Mouse (Mus musculus) gonadal fat pad, adult 2 months (tissue): Measurements from ENCODE around the gene Ube2d2b. TPM values are rescaled to one million over a fixed set of nuclear protein-coding genes. Genes with fewer than 3 reads are reported as not detected.

ENCODE experiments used
- DNase-seq: peaks from one replicate; pipeline ENCODE4 v3.0.0-alpha.2; 2012; ENCODE audit warnings: low read depth
- polyA plus RNA-seq: library from polyadenylated mRNA; depleted of rRNA; stranded (reverse); fragments of >200 nt; gene quantifications from 2 replicates; pipeline ENCODE4 v1.2.3, GENCODE M21; 2012; rRNA removed

Ube2d2b gene
- polyA plus RNA-seq, 1 experiment, result 0.45 TPM

DNA sequence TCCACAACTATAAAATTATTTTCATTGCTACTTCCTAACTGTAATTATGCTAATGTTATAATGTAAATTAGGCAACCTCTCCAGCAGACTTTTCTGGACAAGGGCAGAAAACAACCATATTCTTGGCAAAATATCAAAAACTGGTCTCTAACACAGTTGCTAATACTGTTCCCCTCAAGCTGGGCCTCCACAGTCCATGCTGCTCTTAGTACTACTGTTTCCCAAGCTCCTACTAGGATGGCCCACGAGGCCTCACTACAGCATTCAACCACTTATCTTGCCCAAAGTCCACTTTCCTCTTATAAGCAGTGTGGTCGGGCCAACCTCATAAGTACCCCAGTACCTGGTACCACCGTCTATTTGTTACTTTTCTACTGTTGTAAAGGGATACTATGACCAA, 24.7 kb downstream of the Ube2d2b start:
- no peak for DNase-seq

DNA sequence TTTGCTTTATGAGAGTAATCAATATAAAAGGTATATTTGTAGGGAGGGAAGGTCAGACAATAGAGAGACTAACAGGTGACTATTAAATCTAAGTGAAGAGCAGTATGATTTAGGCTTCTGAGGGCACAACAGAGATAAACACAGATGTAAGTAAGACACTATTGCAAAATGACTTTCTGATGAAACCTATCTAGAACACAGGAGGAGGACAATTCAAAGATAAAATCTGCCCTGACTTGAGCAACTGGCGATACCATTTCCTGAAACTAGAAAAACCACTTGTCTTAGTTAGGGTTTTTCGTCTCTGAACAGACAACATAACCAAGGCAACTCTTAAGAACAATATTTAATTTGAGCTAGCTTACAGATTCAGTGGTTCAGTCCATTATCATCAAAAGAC, 25.6 kb downstream of the Ube2d2b start:
- no peak for DNase-seq

DNA sequence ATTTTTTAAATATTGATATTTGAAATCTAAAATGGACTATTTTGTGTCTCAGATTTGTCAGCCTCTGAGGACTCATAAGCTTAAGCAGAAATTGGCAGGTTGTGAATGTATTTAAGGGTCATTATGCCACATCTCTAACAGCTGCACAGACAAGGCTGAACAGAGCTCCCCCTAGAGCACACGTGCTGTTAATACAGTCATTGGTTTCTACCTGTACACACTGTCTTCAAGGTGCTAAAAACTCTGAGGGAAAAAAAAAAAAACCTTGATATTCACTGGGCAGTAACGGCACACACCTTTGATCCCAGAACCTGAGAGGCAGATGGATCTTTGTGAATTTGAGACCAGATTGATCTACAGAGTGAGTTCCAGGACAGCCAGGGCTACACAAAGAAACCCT, 29.1 kb downstream of the Ube2d2b start:
- DNase-seq, result no peak

DNA sequence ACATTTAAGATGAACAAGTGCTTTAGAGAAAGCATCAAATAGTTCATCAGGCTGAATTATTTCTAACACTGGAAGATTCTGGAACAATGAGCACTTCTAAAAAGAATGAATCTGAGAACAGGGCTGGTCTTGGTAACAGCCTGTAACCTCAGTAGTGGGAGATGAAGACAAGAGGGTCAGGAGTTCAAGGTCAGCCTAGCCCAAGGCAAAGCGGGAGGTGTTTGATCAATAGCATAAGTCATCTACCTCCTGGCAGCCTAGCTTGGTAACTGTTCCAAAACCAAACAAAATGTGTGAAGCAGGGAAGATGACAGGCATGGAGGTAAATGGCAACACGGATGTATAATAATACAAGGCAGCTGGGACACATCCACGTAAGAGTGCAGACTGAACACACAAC, 34.1 kb downstream of the Ube2d2b start:
- DNase-seq, result no peak

DNA sequence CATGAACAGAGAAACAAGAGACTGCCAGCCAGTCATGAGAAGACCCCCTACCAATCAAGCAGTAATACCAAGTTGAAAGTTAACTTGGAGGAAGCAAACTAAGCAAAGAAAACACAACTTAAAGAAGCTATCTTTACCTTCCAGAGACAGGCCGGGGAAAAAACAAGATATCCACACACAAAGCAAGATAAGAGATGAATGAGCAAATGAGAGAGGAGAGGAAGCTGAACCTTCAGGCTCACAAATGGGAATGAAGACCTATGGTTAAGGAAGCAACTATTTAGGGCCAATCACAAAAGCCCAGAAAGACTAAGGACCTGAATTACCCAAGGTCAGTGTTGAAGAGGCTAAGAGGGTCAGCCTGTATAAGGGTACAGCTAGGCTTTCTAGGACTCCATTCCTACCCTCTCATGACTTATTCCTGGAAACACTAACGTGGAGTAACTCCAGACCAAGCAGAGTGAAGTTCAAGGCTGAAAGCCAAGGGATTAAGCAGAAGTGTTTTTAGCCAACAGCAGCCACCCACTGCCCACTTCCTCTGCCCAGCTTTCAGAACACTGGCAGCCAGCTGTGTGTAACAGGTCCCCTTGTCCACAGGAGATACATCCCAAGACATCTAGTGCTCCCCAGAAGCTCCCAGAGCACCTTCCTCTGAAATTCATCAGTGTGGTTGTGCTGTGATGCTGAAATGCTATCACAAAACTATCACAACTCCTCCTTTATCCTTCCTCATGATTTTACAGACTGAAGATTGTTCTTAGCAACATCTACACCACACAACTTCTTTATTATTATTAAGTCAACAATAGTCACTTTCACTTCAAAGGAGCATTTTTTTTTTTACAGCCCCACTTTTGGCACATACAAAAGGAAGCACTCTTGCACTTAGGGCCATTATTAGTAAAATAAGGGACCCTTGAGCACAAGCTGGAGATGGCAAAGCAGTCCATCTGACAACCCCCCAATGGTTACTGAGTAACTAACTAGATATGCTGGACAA, 36.5 kb downstream of the Ube2d2b start:
- DNase-seq, result no peak

DNA sequence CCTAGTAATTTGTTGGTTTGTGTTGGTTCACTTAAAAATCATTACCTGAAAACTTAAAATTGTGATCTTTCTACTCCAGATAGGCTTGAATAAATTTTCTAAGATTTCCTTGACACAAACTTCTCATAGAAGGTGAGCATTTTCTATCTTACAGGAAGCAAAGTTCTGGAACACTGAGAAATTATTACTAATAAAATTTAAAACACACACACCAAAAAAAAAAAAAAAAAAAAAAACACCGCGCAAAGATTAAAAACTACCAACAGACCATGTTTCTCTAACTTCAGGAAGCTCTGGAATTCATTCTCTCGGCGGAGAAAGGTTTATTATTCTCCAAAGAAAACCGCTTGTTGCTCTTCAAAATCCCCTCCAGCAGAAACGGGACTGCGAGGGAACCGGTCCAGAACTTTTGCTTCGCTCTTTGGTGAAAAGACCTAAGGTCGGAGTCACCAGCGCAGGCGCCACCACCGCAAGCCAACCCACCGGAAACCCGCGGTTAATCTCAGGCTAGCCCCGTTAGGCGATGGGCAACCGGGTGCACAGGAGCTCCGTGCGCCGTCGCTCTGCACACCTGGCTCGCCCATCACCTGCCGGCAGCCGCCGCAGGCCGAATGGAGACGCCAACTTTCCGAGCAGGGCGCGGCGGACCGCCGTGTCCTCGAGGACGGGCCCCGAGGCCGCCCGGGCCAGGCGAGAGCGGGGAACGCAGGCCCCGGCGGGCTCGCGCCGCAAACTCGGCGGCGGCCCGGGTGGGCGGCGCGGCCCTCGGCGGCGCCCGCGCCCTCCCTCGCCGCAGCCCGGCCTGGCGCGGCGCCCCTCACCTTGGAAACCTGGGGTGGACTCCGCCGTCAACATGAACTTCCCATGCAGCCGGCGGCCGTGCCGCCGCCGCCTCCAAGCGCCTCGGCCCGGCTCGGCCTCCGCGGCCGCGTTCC, 38.3 kb downstream of the Ube2d2b start:
- no peak for DNase-seq

DNA sequence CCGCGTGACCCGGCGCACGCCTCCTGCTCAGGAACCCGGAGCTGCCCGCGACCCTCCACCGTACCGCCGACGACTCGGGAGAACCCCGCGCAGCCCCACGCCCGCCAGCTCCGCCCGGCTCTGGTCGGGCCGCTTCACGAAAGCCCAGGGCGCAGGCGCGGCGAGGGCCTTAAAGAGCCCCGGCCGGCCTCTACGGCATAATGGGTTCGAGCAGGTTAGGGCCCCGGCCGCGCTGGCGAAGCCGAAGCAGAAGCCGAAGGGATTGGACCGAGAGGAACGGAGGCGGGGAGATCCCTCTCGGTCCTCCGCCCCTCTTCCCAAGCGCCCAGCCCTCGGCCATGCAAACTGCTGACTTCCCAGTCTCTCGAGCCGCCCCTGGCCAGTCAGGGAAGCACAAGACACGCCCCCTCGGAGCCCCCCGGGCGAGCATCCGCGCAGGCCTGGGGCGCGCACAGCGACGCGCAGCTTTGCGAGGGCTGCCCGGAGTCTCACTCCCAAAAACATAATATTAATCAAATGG, 39.1 kb downstream of the Ube2d2b start:
- DNase-seq, result no peak

DNA sequence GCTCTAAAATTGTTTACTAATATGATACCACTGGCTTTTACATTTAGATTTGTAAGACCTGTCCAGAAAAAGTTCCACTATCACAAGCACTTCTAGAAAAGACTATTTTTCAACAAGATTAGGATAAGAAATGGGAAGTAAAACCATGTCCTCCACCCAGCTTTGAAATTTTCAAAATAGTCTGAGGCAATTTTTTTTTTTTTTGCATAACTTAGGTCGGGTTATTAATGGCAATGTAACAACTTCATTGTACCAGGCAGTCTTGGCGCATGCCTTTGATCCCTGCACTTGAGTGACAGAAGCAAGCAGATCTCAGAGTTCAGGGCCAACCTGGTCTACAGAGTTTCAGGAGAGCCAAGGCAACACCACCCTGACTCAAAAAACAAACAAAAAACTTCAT, 39.8 kb downstream of the Ube2d2b start:
- DNase-seq, result no peak

DNA sequence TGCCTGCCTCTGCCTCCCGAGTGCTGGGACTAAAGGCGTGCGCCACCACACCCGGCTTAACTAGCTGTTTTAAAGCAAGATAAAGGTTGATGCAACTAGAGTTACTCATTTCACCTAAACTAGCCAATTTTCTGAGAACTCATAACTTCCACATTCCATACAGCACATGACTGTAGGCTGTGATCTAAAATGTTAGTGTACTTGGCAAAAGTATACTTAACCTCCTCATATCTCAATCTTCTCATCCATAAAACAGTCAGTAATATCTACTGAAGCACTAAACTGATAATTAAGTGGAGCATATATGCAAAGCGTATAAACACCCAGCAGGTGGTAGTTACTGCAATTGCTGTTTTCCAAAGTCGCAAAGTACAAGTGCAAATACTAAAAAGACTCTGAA, 43.4 kb downstream of the Ube2d2b start:
- DNase-seq, result no peak

DNA sequence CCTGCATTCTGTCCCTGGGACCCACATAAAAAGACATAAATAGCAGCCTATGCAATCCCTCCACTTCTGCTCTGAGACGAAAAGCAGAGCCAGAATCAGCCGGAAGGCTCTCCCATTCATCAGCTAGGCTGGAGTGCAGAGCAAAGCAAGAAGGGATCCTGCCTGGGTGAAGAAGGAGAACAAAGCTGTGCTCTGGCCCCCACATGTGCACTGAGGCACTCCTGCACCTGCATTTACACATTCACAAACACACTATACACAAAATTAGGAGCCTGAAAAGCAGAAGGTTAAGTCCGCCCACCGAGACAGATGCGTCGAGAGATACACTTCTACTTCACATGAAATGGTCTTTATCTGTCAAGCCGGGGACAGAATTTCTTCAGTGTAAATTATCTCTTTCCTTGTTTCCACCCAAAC, 44.0 kb downstream of the Ube2d2b start:
- no peak for DNase-seq

DNA sequence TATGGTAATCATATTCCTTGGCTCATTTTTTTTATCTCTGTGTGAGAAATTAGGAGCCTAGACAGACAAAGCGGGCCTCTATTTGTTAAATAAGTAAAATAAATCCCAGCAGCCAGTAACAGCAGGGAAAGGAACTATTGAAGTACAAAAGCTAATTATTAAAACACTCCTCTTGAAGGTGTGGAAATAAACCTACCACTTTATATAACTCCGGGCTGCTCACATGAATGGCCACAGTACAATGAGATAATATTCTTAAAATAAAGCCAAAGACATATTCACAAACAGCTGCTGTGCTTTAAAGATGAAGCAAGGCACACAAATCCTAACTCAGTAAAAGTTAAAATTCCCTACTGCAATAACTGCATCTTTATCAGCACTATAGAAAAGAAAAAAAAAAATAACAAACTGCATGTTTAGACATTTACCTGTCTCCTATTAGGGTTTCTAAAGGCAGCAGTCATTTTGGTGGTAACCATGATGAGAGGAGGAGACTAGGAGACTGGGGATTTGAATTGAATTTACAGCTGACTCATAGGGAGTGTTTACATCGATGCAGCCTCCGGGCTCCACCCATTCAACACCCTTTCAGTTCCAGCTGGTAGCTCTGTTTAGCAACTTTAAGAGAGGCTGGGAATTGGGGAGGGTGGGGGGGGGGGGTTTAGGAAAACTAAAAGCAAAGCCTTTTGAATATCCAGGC, 44.8 kb downstream of the Ube2d2b start, which contains the start of gene Evi5:
Evi5 (minus strand) TSS at position 547 of the 700 bp plus-strand sequence.
- no peak for DNase-seq

DNA sequence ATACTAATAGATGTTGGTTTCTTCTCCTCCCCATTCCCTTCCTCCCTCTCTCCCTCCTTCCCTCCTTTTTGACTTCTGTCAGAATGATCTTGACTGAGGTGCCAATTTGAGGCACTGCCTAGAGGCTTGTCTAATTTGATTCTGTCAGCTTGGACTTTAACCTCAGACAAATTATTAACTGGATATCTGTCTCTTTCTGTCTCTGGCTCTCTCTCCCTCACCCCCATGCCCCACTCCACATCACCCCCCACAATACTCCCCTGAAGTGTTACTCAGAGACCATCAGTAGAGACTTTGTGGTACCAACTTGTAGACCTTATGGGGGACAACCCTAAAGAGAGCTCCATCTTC, 45.3 kb downstream of the Ube2d2b start:
- no peak for DNase-seq

DNA sequence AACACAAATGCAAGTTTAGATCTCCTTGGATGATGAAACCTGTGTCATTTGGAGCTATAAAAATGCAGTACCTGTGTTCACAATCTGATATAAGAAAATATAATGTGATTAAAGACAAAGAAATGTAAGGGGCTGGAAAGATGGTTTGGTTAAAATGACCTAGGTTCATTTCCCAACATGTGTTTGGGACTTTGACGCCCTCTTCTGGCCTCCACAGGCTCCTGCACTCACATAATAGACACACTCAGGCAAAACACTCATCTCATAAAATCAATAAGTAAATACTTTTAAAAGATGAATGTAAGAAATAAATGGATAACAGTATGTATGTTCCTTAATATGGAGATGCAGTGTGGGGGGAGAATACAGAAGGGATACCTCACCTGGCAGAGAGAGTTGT, 47.2 kb downstream of the Ube2d2b start:
- DNase-seq, result no peak

DNA sequence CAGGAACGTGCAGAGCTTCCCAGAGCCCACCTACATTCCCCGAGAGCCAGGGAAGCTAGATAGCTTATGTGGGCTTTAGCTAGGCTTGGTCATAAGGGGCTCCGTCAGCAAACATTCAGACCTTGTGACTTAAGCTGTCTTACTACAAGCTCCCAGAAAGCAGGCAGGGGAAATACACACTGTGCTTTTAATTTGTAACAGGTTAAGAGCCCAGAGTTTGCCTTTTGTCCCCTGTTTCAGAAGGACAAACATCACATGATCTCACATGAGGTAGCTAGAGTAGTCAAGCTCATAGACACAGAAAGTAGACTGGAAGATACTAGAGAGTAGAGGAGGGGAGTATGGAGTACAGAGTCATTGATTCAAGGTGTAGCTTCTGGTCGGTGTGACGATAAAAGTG, 50.8 kb downstream of the Ube2d2b start:
- no peak for DNase-seq

Other genes starting within 250 kb of the Ube2d2b start
- 3.7 and 4.4 TPM in 2 replicates for gene Rpap2, start 232.7 kb upstream of the Ube2d2b start, polyA plus RNA-seq
- 1.4 TPM in 2 replicates for gene Glmn, start 232.2 kb upstream of the Ube2d2b start, polyA plus RNA-seq
- 0.19 and 0.25 TPM in 2 replicates for gene Gfi1, start 104.1 kb upstream of the Ube2d2b start, polyA plus RNA-seq
- gene Evi5, start 45.0 kb downstream of the Ube2d2b start, polyA plus RNA-seq, result 15.1 and 19.4 TPM in 2 replicates
- gene Rpl5, start 70.4 kb downstream of the Ube2d2b start, polyA plus RNA-seq, result 25.6 and 26.3 TPM in 2 replicates
- 4.1 and 5.4 TPM in 2 replicates for gene Fam69a, start 157.0 kb downstream of the Ube2d2b start, polyA plus RNA-seq
- gene Mtf2, start 235.6 kb downstream of the Ube2d2b start, polyA plus RNA-seq, result 11.3 and 12.7 TPM in 2 replicates